Mouse (Mus musculus): ENCODE data around the gene Cab39.

- TF ChIP-seq CTCF (IDR thresholded peaks at IDR 0.05; ENCODE audit: borderline replicate concordance, insufficient read depth, low read depth, low read length) (no peak), POLR2A (IDR thresholded peaks at IDR 0.05; ENCODE audit: borderline replicate concordance, insufficient read depth, low read length) (no peak)
Measured at GRCm38 (mm10) chr1:85779428-85780180, 13.6 kb upstream of the Cab39 start.
